Mouse (Mus musculus) midbrain, embryonic 16.5 days (tissue): ENCODE measurements around the gene Ccnd3. TPM values are rescaled to one million over a fixed set of nuclear protein-coding genes. Genes with fewer than 3 reads are reported as not detected.
A peak's percentile ranks its signal among the peaks of the same experiment; 100 is the strongest.

Experiments used
- ATAC-seq: fragments of 200-750 bp; cut with Nextera tagmentation; 2 replicates; pipeline ENCODE4 v1.8.0; 2017; ENCODE audit warnings: moderate TSS enrichment
- H3K27ac ChIP-seq: fragments of 300-500 bp; sonication (generic); 2 replicates; pipeline ENCODE4 v1.5.1; 2014; ENCODE audit warnings: mild to moderate bottlenecking, low read length, mixed read lengths
- H3K27me3 ChIP-seq: fragments of 300-500 bp; sonication (generic); 2 replicates; pipeline ENCODE4 v1.6.1; 2014; ENCODE audit warnings: low read depth, low read length, mixed read lengths; ENCODE audit not compliant: control insufficient read depth, insufficient read depth
- H3K36me3 ChIP-seq: fragments of 300-500 bp; sonication (generic); 2 replicates; pipeline ENCODE4 v1.6.1; 2014; ENCODE audit warnings: mild to moderate bottlenecking, low read length, moderate library complexity, mixed read lengths; ENCODE audit not compliant: control insufficient read depth, insufficient read depth
- H3K4me1 ChIP-seq: fragments of 300-500 bp; sonication (generic); 2 replicates; pipeline ENCODE4 v1.6.1; 2014; ENCODE audit warnings: mild to moderate bottlenecking, low read length, mixed read lengths; ENCODE audit not compliant: control insufficient read depth, insufficient read depth
- H3K4me2 ChIP-seq: fragments of 300-500 bp; sonication (generic); 2 replicates; pipeline ENCODE4 v1.6.1; 2014; ENCODE audit warnings: mild to moderate bottlenecking, low read length, mixed read lengths
- H3K4me3 ChIP-seq: fragments of 300-500 bp; sonication (generic); 2 replicates; pipeline ENCODE4 v1.5.1; 2014; ENCODE audit warnings: low read depth, mild to moderate bottlenecking, low read length, moderate library complexity, mixed read lengths
- H3K9ac ChIP-seq: fragments of 300-500 bp; sonication (generic); 2 replicates; pipeline ENCODE4 v1.6.1; 2014; ENCODE audit warnings: low read depth, low read length, mixed read lengths
- H3K9me3 ChIP-seq: fragments of 300-500 bp; sonication (generic); replicated peaks from 2 replicates; pipeline ENCODE4 v1.6.1; 2014; ENCODE audit warnings: mild to moderate bottlenecking, low read length, mixed read lengths; ENCODE audit not compliant: control insufficient read depth, poor library complexity, severe bottlenecking
- WGBS: fragments of 180-500 bp; shearing (Covaris S2); extraction: QIAGEN DNeasy Blood & Tissue Kit; methylation state at CpG from one replicate; pipeline ENCODE4 v1.1.7; 2014; 5-methylcytosine and 5-hydroxymethylcytosine counted together
- polyA plus RNA-seq: library from polyadenylated mRNA; unstranded; fragments of >200 nt; fragmentation: Nextera tagmentation; extraction: Ambion mirVana; gene quantifications from 2 replicates; pipeline ENCODE4 v1.2.1, GENCODE M21; 2015

Gene Ccnd3
- polyA plus RNA-seq, 1 experiment from 2014 or later = 58.4 TPM

- no peaks in the 10 kb centered on the region for H3K27me3 ChIP-seq
- no peaks in the 10 kb centered on the region for H3K36me3 ChIP-seq
- no peaks in the 10 kb centered on the region for H3K9me3 ChIP-seq
- no peak overlapping the region for H3K4me3 ChIP-seq
- no peaks in the 10 kb centered on the region for H3K4me1 ChIP-seq
- ATAC-seq = no peak
- no peak overlapping the region for H3K4me2 ChIP-seq
- 79% methylated on average over 7 of the region's 7 CpGs for WGBS
- H3K27ac ChIP-seq = no peak overlapping the region
- no peak overlapping the region for H3K9ac ChIP-seq
Measured at GRCm38 (mm10) chr17:47543051-47543650, 38.3 kb downstream of the Ccnd3 start.

DNA sequence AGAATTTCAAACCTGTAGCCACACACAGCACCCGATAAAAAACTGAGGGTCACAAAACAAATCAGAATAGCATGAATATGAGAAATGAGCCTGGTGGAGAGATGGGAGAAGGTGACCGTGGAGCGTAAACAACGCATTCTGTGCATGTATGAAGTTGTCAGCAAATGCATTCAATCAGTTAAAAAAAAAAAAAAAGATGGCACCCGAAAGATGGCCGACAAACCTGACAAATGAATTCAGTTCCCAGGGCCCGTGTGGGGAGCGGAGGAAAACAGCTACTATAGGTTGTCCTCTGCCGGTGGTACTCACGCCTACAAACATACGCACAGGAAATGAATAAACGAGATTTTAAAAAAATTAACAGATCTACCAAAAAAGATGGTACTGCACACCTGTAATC is 40.3 kb downstream of the Ccnd3 start:
- WGBS = 90% methylated on average over 12 of the region's 12 CpGs
- H3K27me3 ChIP-seq = no peaks in the 10 kb centered on the region
- H3K9ac ChIP-seq = no peak overlapping the region
- H3K4me3 ChIP-seq = no peak overlapping the region
- H3K4me2 ChIP-seq = no peak overlapping the region
- H3K36me3 ChIP-seq = no peaks in the 10 kb centered on the region
- H3K27ac ChIP-seq = no peak overlapping the region
- no peaks in the 10 kb centered on the region for H3K9me3 ChIP-seq
- no peak for ATAC-seq
- H3K4me1 ChIP-seq = no peaks in the 10 kb centered on the region

DNA sequence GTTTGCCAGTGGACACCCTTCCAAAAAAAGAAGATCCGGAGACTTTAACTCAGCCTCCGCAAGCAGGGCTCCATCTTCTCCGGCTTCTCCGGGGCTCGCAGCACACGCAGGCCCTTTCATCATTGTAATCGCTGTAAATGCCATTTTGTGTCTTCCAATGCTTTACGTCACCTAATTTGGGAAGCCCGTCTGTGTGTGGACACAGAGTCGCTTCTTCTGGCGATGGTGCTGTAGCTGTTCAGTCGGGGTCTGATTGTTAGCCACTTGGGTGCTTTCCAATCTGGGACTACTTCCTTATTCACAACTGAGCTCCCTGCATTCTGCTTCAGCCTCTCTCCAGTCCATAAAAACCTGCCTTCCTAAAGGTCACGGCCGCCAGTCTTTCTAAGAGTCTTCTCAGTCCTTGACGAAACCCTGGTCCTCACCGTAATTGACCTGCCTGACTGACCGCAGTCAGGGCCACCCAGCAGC is 41.0 kb downstream of the Ccnd3 start:
- H3K27ac ChIP-seq = no peak overlapping the region
- H3K9me3 ChIP-seq = no peaks in the 10 kb centered on the region
- no peaks in the 10 kb centered on the region for H3K4me1 ChIP-seq
- no peak overlapping the region for H3K4me2 ChIP-seq
- WGBS = 81% methylated on average over 17 of the region's 17 CpGs
- no peaks in the 10 kb centered on the region for H3K36me3 ChIP-seq
- no peaks in the 10 kb centered on the region for H3K27me3 ChIP-seq
- H3K9ac ChIP-seq = no peak overlapping the region
- no peak overlapping the region for H3K4me3 ChIP-seq
- 0 out of 2 replicates have a peak, but pooled peaks have one; percentile 36 for ATAC-seq

DNA sequence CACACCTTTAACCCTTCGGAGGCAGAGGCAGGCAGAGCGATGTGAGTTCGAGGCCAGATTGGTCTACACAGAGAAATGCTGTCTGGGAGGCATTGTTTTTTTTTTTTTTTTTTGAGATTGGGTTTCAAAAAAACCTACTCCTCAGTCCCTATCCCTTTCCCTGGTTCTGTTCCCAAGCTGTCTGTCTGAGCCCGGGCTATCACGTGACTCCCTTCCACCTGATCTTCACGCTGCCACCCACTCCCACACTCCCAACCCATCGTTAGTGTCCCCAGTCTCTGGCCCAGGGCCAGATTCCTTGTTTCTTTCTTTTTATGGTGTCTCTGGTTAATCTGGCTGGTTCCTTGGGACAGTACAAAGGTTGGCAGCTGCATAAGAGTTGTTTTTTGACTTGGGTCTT is 46.2 kb downstream of the Ccnd3 start:
- Histone ChIP-seq H3K9ac (no peak overlapping the region), H3K36me3 (no peaks in the 10 kb centered on the region), H3K4me1 (no peaks in the 10 kb centered on the region), H3K9me3 (no peaks in the 10 kb centered on the region), H3K4me3 (no peak overlapping the region), H3K27me3 (no peaks in the 10 kb centered on the region), H3K4me2 (no peak overlapping the region), H3K27ac (no peak overlapping the region)
- WGBS = 64% methylated on average over 7 of the region's 7 CpGs
- no peak for ATAC-seq

DNA sequence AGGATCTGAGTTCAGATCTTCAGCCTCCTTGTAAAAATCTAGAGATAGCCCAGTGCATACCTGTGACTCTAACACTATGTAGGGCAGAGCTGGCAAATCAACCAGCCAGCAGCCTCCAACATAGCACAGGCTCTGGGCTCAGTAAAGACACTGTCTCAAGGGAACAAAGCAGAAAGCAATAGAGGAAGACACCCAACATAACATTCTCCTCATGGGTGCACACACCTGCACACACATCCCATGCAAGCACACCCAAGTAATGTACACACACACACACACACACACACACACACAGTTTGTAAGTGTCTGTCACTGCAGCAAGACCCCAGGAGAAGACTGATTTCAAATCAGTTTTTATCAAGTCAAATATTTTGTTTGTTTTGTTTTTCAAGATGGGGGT is 48.1 kb downstream of the Ccnd3 start:
- Histone ChIP-seq H3K4me2 (no peak overlapping the region), H3K4me1 (no peaks in the 10 kb centered on the region), H3K9ac (no peak overlapping the region), H3K9me3 (no peaks in the 10 kb centered on the region), H3K27ac (no peak overlapping the region), H3K27me3 (no peaks in the 10 kb centered on the region), H3K4me3 (no peak overlapping the region), H3K36me3 (no peaks in the 10 kb centered on the region)
- no peak for ATAC-seq

DNA sequence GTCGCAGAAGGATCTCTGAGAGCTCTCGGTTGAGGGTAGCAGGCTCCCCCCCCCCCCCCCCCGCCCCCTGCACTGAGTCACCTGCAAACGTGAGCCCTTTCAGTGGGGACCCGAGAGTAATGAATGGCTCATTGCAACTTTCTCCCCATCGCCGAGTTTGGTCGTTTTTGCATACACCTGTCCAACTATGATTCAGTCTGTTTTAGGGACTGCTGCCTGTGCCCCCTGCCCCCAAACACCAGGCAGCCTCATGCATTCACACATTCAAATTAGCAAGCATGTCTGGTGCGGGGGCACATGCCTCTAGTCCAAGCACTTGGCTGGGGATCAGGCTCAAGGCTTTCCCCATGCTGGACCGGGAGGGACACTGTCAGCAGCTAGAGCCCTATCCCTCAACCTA is 49.8 kb downstream of the Ccnd3 start:
- Histone ChIP-seq H3K4me2 (no peak overlapping the region), H3K27me3 (no peaks in the 10 kb centered on the region), H3K27ac (no peak overlapping the region), H3K36me3 (no peaks in the 10 kb centered on the region), H3K9ac (no peak overlapping the region), H3K4me1 (no peaks in the 10 kb centered on the region), H3K4me3 (no peak overlapping the region), H3K9me3 (no peaks in the 10 kb centered on the region)
- WGBS = 72% methylated on average over 10 of the region's 10 CpGs
- no peak for ATAC-seq

- H3K4me2 ChIP-seq = no peak overlapping the region
- ATAC-seq = no peak
- 76% methylated on average over 3 of the region's 3 CpGs for WGBS
- no peaks in the 10 kb centered on the region for H3K4me1 ChIP-seq
- no peaks in the 10 kb centered on the region for H3K9me3 ChIP-seq
- H3K9ac ChIP-seq = no peak overlapping the region
- H3K4me3 ChIP-seq = no peak overlapping the region
- no peaks in the 10 kb centered on the region for H3K27me3 ChIP-seq
- no peaks in the 10 kb centered on the region for H3K36me3 ChIP-seq
- no peak overlapping the region for H3K27ac ChIP-seq
Measured at GRCm38 (mm10) chr17:47557179-47557578, 52.3 kb downstream of the Ccnd3 start.

GRCm38 (mm10) chr17:47559726-47560125 is 54.9 kb downstream of the Ccnd3 start:
- WGBS = 74% methylated on average over 6 of the region's 6 CpGs
- H3K27me3 ChIP-seq = no peaks in the 10 kb centered on the region

DNA sequence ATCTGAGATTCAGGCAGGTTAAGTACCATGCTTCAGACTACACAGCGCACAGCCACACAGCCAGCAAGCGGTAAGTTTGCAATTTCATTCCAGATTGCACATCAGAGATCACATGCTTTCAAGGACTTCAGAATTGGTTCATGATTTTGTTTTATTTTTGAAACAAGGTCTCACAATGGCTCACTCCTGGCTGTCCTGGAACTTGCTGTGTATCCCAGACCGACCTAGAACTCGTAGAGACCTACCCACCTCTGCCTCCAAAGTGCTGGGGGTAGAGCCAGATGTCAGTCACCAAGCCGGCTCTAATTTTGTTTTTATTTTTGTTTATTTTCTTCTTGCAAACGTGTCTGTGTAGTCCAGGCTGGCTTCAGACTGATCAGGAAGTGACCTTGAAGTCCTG is 58.0 kb downstream of the Ccnd3 start:
- Histone ChIP-seq H3K4me1 (no peaks in the 10 kb centered on the region), H3K36me3 (no peaks in the 10 kb centered on the region), H3K27ac (no peak overlapping the region), H3K4me3 (no peak overlapping the region), H3K27me3 (no peaks in the 10 kb centered on the region), H3K9ac (no peak overlapping the region), H3K4me2 (no peak overlapping the region), H3K9me3 (no peaks in the 10 kb centered on the region)
- ATAC-seq = no peak
- 76% methylated on average over 6 of the region's 6 CpGs for WGBS

More at GRCm38 (mm10) chr17:47559726-47560125, 54.9 kb downstream of the Ccnd3 start:
- Histone ChIP-seq H3K36me3 (no peaks in the 10 kb centered on the region), H3K9me3 (no peaks in the 10 kb centered on the region), H3K4me1 (no peaks in the 10 kb centered on the region), H3K9ac (no peak overlapping the region), H3K27ac (no peak overlapping the region), H3K4me3 (no peak overlapping the region), H3K4me2 (no peak overlapping the region)
- no peak for ATAC-seq
